Mouse (Mus musculus) fibroblast of lung, adult 2 months (primary cell): Measurements from ENCODE around the gene Foxo3.

Experiments
- DNase-seq: peaks from one replicate; pipeline ENCODE4 v3.0.0-alpha.2; 2011; ENCODE audit warnings: low read depth

Foxo3 gene

GRCm38 (mm10) chr10:42178751-42179150, 97.8 kb downstream of the Foxo3 start:
- DNase-seq = no peak

- no peak for DNase-seq
These were observed 98.5 kb downstream of the Foxo3 start for GRCm38 (mm10) chr10:42177771-42178674.

- no peak for DNase-seq
These were observed 102.3 kb downstream of the Foxo3 start for GRCm38 (mm10) chr10:42174283-42174682.

GRCm38 (mm10) chr10:42173839-42174238, 102.7 kb downstream of the Foxo3 start:
- DNase-seq = no peak

GRCm38 (mm10) chr10:42170889-42171347, 105.6 kb downstream of the Foxo3 start:
- DNase-seq = no peak

- no peak for DNase-seq
These were observed 106.4 kb downstream of the Foxo3 start for GRCm38 (mm10) chr10:42170201-42170600.

- DNase-seq = no peak
These were observed 121.8 kb downstream of the Foxo3 start for GRCm38 (mm10) chr10:42154727-42155126.

- no peak for DNase-seq
These were observed 123.9 kb downstream of the Foxo3 start for GRCm38 (mm10) chr10:42152426-42153205.

GRCm38 (mm10) chr10:42149767-42150166, 126.8 kb downstream of the Foxo3 start:
- DNase-seq = no peak

- no peak for DNase-seq
These were observed 128.2 kb downstream of the Foxo3 start for GRCm38 (mm10) chr10:42148326-42148725.

- no peak for DNase-seq
These were observed 131.3 kb downstream of the Foxo3 start for GRCm38 (mm10) chr10:42145221-42145620.

GRCm38 (mm10) chr10:42144788-42145187, 131.8 kb downstream of the Foxo3 start:
- DNase-seq = no peak

- DNase-seq = no peak
These were observed 132.4 kb downstream of the Foxo3 start for GRCm38 (mm10) chr10:42144176-42144575.

- no peak for DNase-seq
These were observed 133.8 kb downstream of the Foxo3 start for GRCm38 (mm10) chr10:42142791-42143190.

GRCm38 (mm10) chr10:42142081-42142480, 134.5 kb downstream of the Foxo3 start:
- DNase-seq = no peak

- no peak for DNase-seq
These were observed 136.8 kb downstream of the Foxo3 start for GRCm38 (mm10) chr10:42139749-42140148.

GRCm38 (mm10) chr10:42134759-42135702, 141.5 kb downstream of the Foxo3 start:
- DNase-seq = no peak
